Mouse (Mus musculus): ENCODE data around the gene Ttll5. TPM values are rescaled to one million over a fixed set of nuclear protein-coding genes. Genes with fewer than 3 reads are reported as not detected.

The Ttll5 gene
- polyA plus RNA-seq, 1 experiment from 2014 or later, result 3.7 TPM

GRCm38 (mm10) chr12:86039078-86039477 is 214.6 kb downstream of the Ttll5 start:
- H3K27me3 ChIP-seq (ENCODE audit: control insufficient read depth, insufficient read depth, low read length), result no peaks in the 10 kb centered on the region
- no peaks in the 10 kb centered on the region for H3K4me1 ChIP-seq (replicated peaks; ENCODE audit: control insufficient read depth, insufficient read depth)
- H3K4me2 ChIP-seq (replicated peaks; ENCODE audit: low read depth), result no peak overlapping the region
- H3K36me3 ChIP-seq (ENCODE audit: control insufficient read depth, insufficient read depth, low read length), result no peaks in the 10 kb centered on the region
- no peak overlapping the region for H3K4me3 ChIP-seq (ENCODE audit: low read depth, low read length)
- TF ChIP-seq EP300 (optimal IDR thresholded peaks at IDR 0.05) (no peak), CTCF (IDR thresholded peaks at IDR 0.05; ENCODE audit: low read depth) (no peak)
- H3K9me3 ChIP-seq (ENCODE audit: control insufficient read depth, low read length), result no peaks in the 10 kb centered on the region
- H3K9ac ChIP-seq (ENCODE audit: low read length), result no peak overlapping the region
- 82% methylated on average over 5 of the region's 5 CpGs for WGBS
- no peak for DNase-seq (ENCODE audit: low spot score)
- H3K27ac ChIP-seq (replicated peaks), result no peak overlapping the region
- no peak for ATAC-seq (ENCODE audit: low FRiP score, low TSS enrichment)

GRCm38 (mm10) chr12:86039751-86040150 is 215.3 kb downstream of the Ttll5 start:
- DNase-seq (ENCODE audit: low spot score) (no peak), ATAC-seq (ENCODE audit: low FRiP score, low TSS enrichment) (no peak)
- Histone ChIP-seq H3K9ac (ENCODE audit: low read length) (no peak overlapping the region), H3K27me3 (ENCODE audit: control insufficient read depth, insufficient read depth, low read length) (no peaks in the 10 kb centered on the region), H3K4me2 (replicated peaks; ENCODE audit: low read depth) (no peak overlapping the region), H3K9me3 (ENCODE audit: control insufficient read depth, low read length) (no peaks in the 10 kb centered on the region), H3K4me1 (replicated peaks; ENCODE audit: control insufficient read depth, insufficient read depth) (no peaks in the 10 kb centered on the region), H3K36me3 (ENCODE audit: control insufficient read depth, insufficient read depth, low read length) (no peaks in the 10 kb centered on the region), H3K27ac (replicated peaks) (no peak overlapping the region), H3K4me3 (ENCODE audit: low read depth, low read length) (no peak overlapping the region)
- WGBS, result 79% methylated on average over 6 of the region's 6 CpGs
- TF ChIP-seq EP300 (optimal IDR thresholded peaks at IDR 0.05) (no peak), CTCF (IDR thresholded peaks at IDR 0.05; ENCODE audit: low read depth) (no peak)

- Histone ChIP-seq H3K27ac (replicated peaks) (no peak overlapping the region), H3K4me1 (replicated peaks; ENCODE audit: control insufficient read depth, insufficient read depth) (no peaks in the 10 kb centered on the region), H3K4me3 (ENCODE audit: low read depth, low read length) (no peak overlapping the region), H3K4me2 (replicated peaks; ENCODE audit: low read depth) (no peak overlapping the region), H3K36me3 (ENCODE audit: control insufficient read depth, insufficient read depth, low read length) (no peaks in the 10 kb centered on the region), H3K9me3 (ENCODE audit: control insufficient read depth, low read length) (no peaks in the 10 kb centered on the region), H3K9ac (ENCODE audit: low read length) (no peak overlapping the region), H3K27me3 (ENCODE audit: control insufficient read depth, insufficient read depth, low read length) (no peaks in the 10 kb centered on the region)
- no peak for ATAC-seq (ENCODE audit: low FRiP score, low TSS enrichment)
- 83% methylated on average over 5 of the region's 5 CpGs for WGBS
- TF ChIP-seq CTCF (IDR thresholded peaks at IDR 0.05; ENCODE audit: low read depth), result no peak
- TF ChIP-seq EP300 (optimal IDR thresholded peaks at IDR 0.05), result no peak
- no peak for DNase-seq (ENCODE audit: low spot score)
These were observed 221.7 kb downstream of the Ttll5 start for GRCm38 (mm10) chr12:86046141-86046540.

GRCm38 (mm10) chr12:86046776-86047175 is 222.3 kb downstream of the Ttll5 start:
- H3K4me3 ChIP-seq (ENCODE audit: low read depth, low read length), result no peak overlapping the region
- no peak overlapping the region for H3K9ac ChIP-seq (ENCODE audit: low read length)
- H3K4me2 ChIP-seq (replicated peaks; ENCODE audit: low read depth), result no peak overlapping the region
- WGBS, result 94% methylated on average over 2 of the region's 2 CpGs
- no peaks in the 10 kb centered on the region for H3K27me3 ChIP-seq (ENCODE audit: control insufficient read depth, insufficient read depth, low read length)
- DNase-seq (ENCODE audit: low spot score) (no peak), ATAC-seq (ENCODE audit: low FRiP score, low TSS enrichment) (no peak)
- no peak overlapping the region for H3K27ac ChIP-seq (replicated peaks)
- no peaks in the 10 kb centered on the region for H3K9me3 ChIP-seq (ENCODE audit: control insufficient read depth, low read length)
- TF ChIP-seq CTCF (IDR thresholded peaks at IDR 0.05; ENCODE audit: low read depth) (no peak), EP300 (optimal IDR thresholded peaks at IDR 0.05) (no peak)
- H3K4me1 ChIP-seq (replicated peaks; ENCODE audit: control insufficient read depth, insufficient read depth), result no peaks in the 10 kb centered on the region
- H3K36me3 ChIP-seq (ENCODE audit: control insufficient read depth, insufficient read depth, low read length), result no peaks in the 10 kb centered on the region

GRCm38 (mm10) chr12:86047376-86047775 is 222.9 kb downstream of the Ttll5 start:
- Histone ChIP-seq H3K27me3 (ENCODE audit: control insufficient read depth, insufficient read depth, low read length) (no peaks in the 10 kb centered on the region), H3K4me3 (ENCODE audit: low read depth, low read length) (no peak overlapping the region), H3K9ac (ENCODE audit: low read length) (no peak overlapping the region), H3K27ac (replicated peaks) (no peak overlapping the region), H3K9me3 (ENCODE audit: control insufficient read depth, low read length) (no peaks in the 10 kb centered on the region), H3K4me1 (replicated peaks; ENCODE audit: control insufficient read depth, insufficient read depth) (no peaks in the 10 kb centered on the region), H3K36me3 (ENCODE audit: control insufficient read depth, insufficient read depth, low read length) (no peaks in the 10 kb centered on the region), H3K4me2 (replicated peaks; ENCODE audit: low read depth) (no peak overlapping the region)
- DNase-seq (ENCODE audit: low spot score) (no peak), ATAC-seq (ENCODE audit: low FRiP score, low TSS enrichment) (no peak)
- TF ChIP-seq EP300 (optimal IDR thresholded peaks at IDR 0.05) (no peak), CTCF (IDR thresholded peaks at IDR 0.05; ENCODE audit: low read depth) (no peak)
- 65% methylated on average over 8 of the region's 8 CpGs for WGBS

GRCm38 (mm10) chr12:86049813-86050212 is 225.4 kb downstream of the Ttll5 start:
- Histone ChIP-seq H3K27me3 (ENCODE audit: control insufficient read depth, insufficient read depth, low read length) (no peaks in the 10 kb centered on the region), H3K4me1 (replicated peaks; ENCODE audit: control insufficient read depth, insufficient read depth) (no peaks in the 10 kb centered on the region), H3K9me3 (ENCODE audit: control insufficient read depth, low read length) (no peaks in the 10 kb centered on the region), H3K27ac (replicated peaks) (no peak overlapping the region), H3K4me3 (ENCODE audit: low read depth, low read length) (no peak overlapping the region), H3K9ac (ENCODE audit: low read length) (no peak overlapping the region), H3K36me3 (ENCODE audit: control insufficient read depth, insufficient read depth, low read length) (no peaks in the 10 kb centered on the region), H3K4me2 (replicated peaks; ENCODE audit: low read depth) (no peak overlapping the region)
- 85% methylated on average over 6 of the region's 6 CpGs for WGBS
- no peak for DNase-seq (ENCODE audit: low spot score)
- TF ChIP-seq CTCF (IDR thresholded peaks at IDR 0.05; ENCODE audit: low read depth) (no peak), EP300 (optimal IDR thresholded peaks at IDR 0.05) (no peak)
- ATAC-seq (ENCODE audit: low FRiP score, low TSS enrichment), result no peak

Measured in stomach, postnatal 0 days (tissue).